Mouse (Mus musculus) liver, embryonic 14.5 days (tissue): ENCODE data around the gene Sec61g.

Experiments
- CTCF ChIP-seq: IDR thresholded peaks from 2 replicates; pipeline ENCODE4 v1.5.1; 2016; ENCODE audit warnings: antibody characterized with exemption, low read depth, control low read depth
- EP300 ChIP-seq: IDR thresholded peaks from 2 replicates; pipeline ENCODE4 v1.6.1; 2016; ENCODE audit warnings: antibody characterized with exemption, low read depth

DNA sequence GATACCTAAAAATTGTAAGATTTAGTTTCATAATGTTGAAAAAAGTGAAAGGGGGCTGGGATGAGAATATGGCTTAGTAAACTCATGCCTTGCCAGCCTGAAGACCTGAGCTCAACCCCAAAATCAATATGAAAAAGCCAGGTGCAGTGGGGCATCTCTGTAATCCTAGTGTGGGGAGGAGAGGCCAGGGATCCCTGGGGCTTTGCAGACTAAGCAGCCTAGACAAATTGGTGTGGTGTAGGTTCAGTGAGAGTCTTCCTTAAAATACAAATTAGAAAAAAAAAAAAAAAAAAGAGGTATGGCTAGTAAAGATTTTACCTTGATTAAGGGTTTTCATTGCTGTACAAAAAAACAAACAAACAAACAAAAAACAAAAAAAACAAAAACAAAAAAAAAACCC lies 20.6 kb upstream of the Sec61g start:
- no peak for TF ChIP-seq CTCF
- no peak for TF ChIP-seq EP300
